Mouse (Mus musculus) forebrain, embryonic 11.5 days (tissue): ENCODE measurements around the gene Rnf208. TPM values are rescaled to one million over a fixed set of nuclear protein-coding genes. Genes with fewer than 3 reads are reported as not detected.

Experiments used
- ATAC-seq: fragments of 200-750 bp; cut with Nextera tagmentation; replicated peaks from 2 replicates; pipeline ENCODE4 v1.8.0; 2017; ENCODE audit warnings: moderate TSS enrichment; ENCODE audit not compliant: low FRiP score
- DNase-seq: peaks from one replicate; pipeline ENCODE4 v3.0.0-alpha.2; 2017; ENCODE audit warnings: low spot score
- H3K27ac ChIP-seq: fragments of 300-500 bp; sonication (generic); 2 replicates; pipeline ENCODE4 v1.5.1; 2014; ENCODE audit warnings: low read depth, low read length
- H3K27me3 ChIP-seq: fragments of 300-500 bp; sonication (generic); 2 replicates; pipeline ENCODE4 v1.6.1; 2014; ENCODE audit warnings: mild to moderate bottlenecking, low read length, mixed read lengths; ENCODE audit not compliant: control insufficient read depth, insufficient read depth
- H3K36me3 ChIP-seq: fragments of 300-500 bp; sonication (generic); 2 replicates; pipeline ENCODE4 v1.6.1; 2014; ENCODE audit warnings: mild to moderate bottlenecking, low read length, moderate library complexity, mixed read lengths; ENCODE audit not compliant: control insufficient read depth, insufficient read depth
- H3K4me1 ChIP-seq: fragments of 300-500 bp; sonication (generic); replicated peaks from 2 replicates; pipeline ENCODE4 v1.6.1; 2014; ENCODE audit warnings: low read length, mixed read lengths; ENCODE audit not compliant: control insufficient read depth, insufficient read depth
- H3K4me2 ChIP-seq: fragments of 300-500 bp; sonication (generic); 2 replicates; pipeline ENCODE4 v1.6.1; 2014; ENCODE audit warnings: low read depth, mild to moderate bottlenecking, low read length, moderate library complexity, mixed read lengths; ENCODE audit not compliant: severe bottlenecking
- H3K4me3 ChIP-seq: fragments of 300-500 bp; sonication (generic); 2 replicates; pipeline ENCODE4 v1.5.1; 2014; ENCODE audit warnings: low read depth, low read length
- H3K9ac ChIP-seq: fragments of 300-500 bp; sonication (generic); 2 replicates; pipeline ENCODE4 v1.6.1; 2014; ENCODE audit warnings: low read length
- H3K9me3 ChIP-seq: fragments of 300-500 bp; sonication (generic); 2 replicates; pipeline ENCODE4 v1.6.1; 2016; ENCODE audit warnings: low read length, mixed read lengths; ENCODE audit not compliant: control insufficient read depth
- WGBS: fragments of 180-500 bp; shearing (Covaris S2); extraction: QIAGEN DNeasy Blood & Tissue Kit; methylation state at CpG from one replicate; pipeline ENCODE4 v1.1.7; 2014; 5-methylcytosine and 5-hydroxymethylcytosine counted together
- polyA plus RNA-seq: library from polyadenylated mRNA; unstranded; fragments of >200 nt; fragmentation: Nextera tagmentation; extraction: Ambion mirVana; gene quantifications from 2 replicates; pipeline ENCODE4 v1.2.1, GENCODE M21; 2014

Gene Rnf208
- polyA plus RNA-seq, 1 experiment from 2014 or later, result 33.0 TPM

- no peak within 1 kb of the TSS for H3K9ac ChIP-seq
- no peak for ATAC-seq
- H3K27me3 ChIP-seq, result no peaks in the 10 kb centered on the region
- DNase-seq, result no peak
- no peak within 1 kb of the TSS for H3K4me2 ChIP-seq
- H3K4me3 ChIP-seq, result no peak within 1 kb of the TSS
- H3K4me1 ChIP-seq, result peaks cover 2% of the 10 kb centered on the region; the same call in 1 of the 2 replicates
- no peaks in the 10 kb centered on the region for H3K36me3 ChIP-seq
- no peak within 1 kb of the TSS for H3K27ac ChIP-seq
- H3K9me3 ChIP-seq, result no peaks in the 10 kb centered on the region
These were observed 23.6 kb upstream of the Rnf208 start, which contains the start of gene Fam166a for GRCm38 (mm10) chr2:25218445-25218844. Fam166a (plus strand) TSS chr2:25218745.

GRCm38 (mm10) chr2:25221331-25221772, 20.7 kb upstream of the Rnf208 start:
- Histone ChIP-seq H3K4me1 (peaks cover 5% of the 10 kb centered on the region; the same call in 1 of the 2 replicates), H3K27ac (no peak overlapping the region), H3K27me3 (no peaks in the 10 kb centered on the region), H3K9ac (no peak overlapping the region), H3K36me3 (no peaks in the 10 kb centered on the region), H3K4me3 (no peak overlapping the region), H3K9me3 (no peaks in the 10 kb centered on the region), H3K4me2 (no peak overlapping the region)
- 79% methylated on average over 5 of the region's 5 CpGs for WGBS
- no peak for DNase-seq
- ATAC-seq, result no peak

GRCm38 (mm10) chr2:25223681-25224491, 18.2 kb upstream of the Rnf208 start:
- DNase-seq, result peak; percentile 86
- peaks cover 5% of the 10 kb centered on the region; the same call in 1 of the 2 replicates for H3K4me1 ChIP-seq
- peak; percentile 39 for ATAC-seq
- no peaks in the 10 kb centered on the region for H3K36me3 ChIP-seq
- peak overlapping the region; percentile 89 for H3K27ac ChIP-seq
- H3K4me3 ChIP-seq, result peak overlapping the region; percentile 92
- 1% methylated on average over 52 of the region's 53 CpGs for WGBS
- no peaks in the 10 kb centered on the region for H3K27me3 ChIP-seq
- peak overlapping the region; percentile 86 for H3K9ac ChIP-seq
- H3K9me3 ChIP-seq, result no peaks in the 10 kb centered on the region
- peak overlapping the region; percentile 94 for H3K4me2 ChIP-seq

GRCm38 (mm10) chr2:25224492-25224765, 17.6 kb upstream of the Rnf208 start, which contains the start of gene Tubb4b:
Tubb4b (minus strand) TSS chr2:25224702.
- DNase-seq (no peak), ATAC-seq (no peak)
- H3K9ac ChIP-seq, result peak within 1 kb of the TSS; percentile 86
- no peaks in the 10 kb centered on the region for H3K9me3 ChIP-seq
- no peaks in the 10 kb centered on the region for H3K36me3 ChIP-seq
- H3K4me3 ChIP-seq, result peak within 1 kb of the TSS; percentile 92
- peak within 1 kb of the TSS; percentile 94 for H3K4me2 ChIP-seq
- 1% methylated on average over 17 of the region's 17 CpGs for WGBS
- H3K4me1 ChIP-seq, result peaks cover 5% of the 10 kb centered on the region; the same call in 1 of the 2 replicates
- no peaks in the 10 kb centered on the region for H3K27me3 ChIP-seq
- peak within 1 kb of the TSS; percentile 97 for H3K27ac ChIP-seq

- Histone ChIP-seq H3K4me1 (peaks cover 5% of the 10 kb centered on the region; the same call in 1 of the 2 replicates), H3K9ac (peak overlapping the region; percentile 70), H3K4me2 (peak overlapping the region; percentile 51), H3K36me3 (no peaks in the 10 kb centered on the region), H3K9me3 (no peaks in the 10 kb centered on the region), H3K27ac (peak overlapping the region; percentile 97), H3K27me3 (no peaks in the 10 kb centered on the region), H3K4me3 (peak overlapping the region; percentile 92)
- ATAC-seq, result peak; percentile 97
- WGBS, result 2% methylated on average over 41 of the region's 41 CpGs
- DNase-seq, result peak; percentile 98
These were observed 17.0 kb upstream of the Rnf208 start for GRCm38 (mm10) chr2:25224766-25225752.

GRCm38 (mm10) chr2:25225811-25226379, 16.2 kb upstream of the Rnf208 start:
- Histone ChIP-seq H3K4me3 (no peak overlapping the region), H3K9ac (no peak overlapping the region), H3K27me3 (no peaks in the 10 kb centered on the region), H3K36me3 (no peaks in the 10 kb centered on the region), H3K27ac (peak overlapping the region; percentile 97), H3K4me1 (peaks cover 5% of the 10 kb centered on the region; the same call in 1 of the 2 replicates), H3K4me2 (peak overlapping the region; percentile 51; the same call in 1 of the 2 replicates), H3K9me3 (no peaks in the 10 kb centered on the region)
- 78% methylated on average over 8 of the region's 8 CpGs for WGBS
- DNase-seq, result no peak
- ATAC-seq, result no peak

- no peaks in the 10 kb centered on the region for H3K36me3 ChIP-seq
- ATAC-seq (no peak), DNase-seq (no peak)
- no peaks in the 10 kb centered on the region for H3K9me3 ChIP-seq
- peaks cover 5% of the 10 kb centered on the region; the same call in 1 of the 2 replicates for H3K4me1 ChIP-seq
- no peak overlapping the region for H3K9ac ChIP-seq
- H3K27me3 ChIP-seq, result no peaks in the 10 kb centered on the region
- no peak overlapping the region for H3K27ac ChIP-seq
- H3K4me3 ChIP-seq, result no peak overlapping the region
- 86% methylated on average over 5 of the region's 5 CpGs for WGBS
- no peak overlapping the region for H3K4me2 ChIP-seq
These were observed 15.2 kb upstream of the Rnf208 start for GRCm38 (mm10) chr2:25226864-25227263.

- no peaks in the 10 kb centered on the region for H3K9me3 ChIP-seq
- ATAC-seq, result no peak
- no peak overlapping the region for H3K4me2 ChIP-seq
- peaks cover 5% of the 10 kb centered on the region; the same call in 1 of the 2 replicates for H3K4me1 ChIP-seq
- WGBS, result 94% methylated on average over 4 of the region's 4 CpGs
- no peak overlapping the region for H3K4me3 ChIP-seq
- no peak overlapping the region for H3K9ac ChIP-seq
- H3K27me3 ChIP-seq, result no peaks in the 10 kb centered on the region
- DNase-seq, result no peak
- H3K27ac ChIP-seq, result no peak overlapping the region
- H3K36me3 ChIP-seq, result no peaks in the 10 kb centered on the region
These were observed 14.6 kb upstream of the Rnf208 start for GRCm38 (mm10) chr2:25227406-25227805.
